Mouse (Mus musculus) right cerebral cortex, postnatal 36 days (tissue): Measurements from ENCODE around the gene 3110001I22Rik.
A peak's percentile ranks its signal among the peaks of the same experiment; 100 is the strongest.
"Not testable (repeated sequence)": the region's sequence is repeated elsewhere in the genome, so short reads cannot be mapped to it uniquely, and the experiment has no call there.

Experiments
- DNase-seq, 2 experiments: peaks; one replicate each; pipeline ENCODE4 v3.0.0; 2022; ENCODE audit warnings: low spot score in 2 of 2, mixed read lengths in 1 of 2

3110001I22Rik gene

GRCm38 (mm10) chr16:13671685-13672385, at the start of gene 3110001I22Rik, which contains the start of gene Bfar:
Gene 3110001I22Rik, plus strand, starts transcription at chr16:13671929.
Gene Bfar, plus strand, starts transcription at chr16:13671858.
- DNase-seq = peak; percentile 87 to 88

- no peak for DNase-seq
These were observed 43.4 kb upstream of the 3110001I22Rik start for GRCm38 (mm10) chr16:13628345-13628744.

- not testable (repeated sequence) for DNase-seq
These were observed 33.5 kb upstream of the 3110001I22Rik start for GRCm38 (mm10) chr16:13638198-13638597.

- DNase-seq = no peak
These were observed 32.2 kb upstream of the 3110001I22Rik start for GRCm38 (mm10) chr16:13639508-13639907.

GRCm38 (mm10) chr16:13640064-13640463, 31.7 kb upstream of the 3110001I22Rik start:
- DNase-seq = no peak

- no peak for DNase-seq
These were observed 27.3 kb upstream of the 3110001I22Rik start for GRCm38 (mm10) chr16:13644474-13644873.

- no peak for DNase-seq
These were observed 25.8 kb upstream of the 3110001I22Rik start for GRCm38 (mm10) chr16:13645930-13646329.

GRCm38 (mm10) chr16:13658886-13659285, 12.8 kb upstream of the 3110001I22Rik start:
- DNase-seq = no peak

- DNase-seq = no peak
These were observed 11.0 kb upstream of the 3110001I22Rik start for GRCm38 (mm10) chr16:13660736-13661135.

- peak; percentile 94 to 95 for DNase-seq
These were observed 3.8 kb upstream of the 3110001I22Rik start, which contains the start of gene Parn for GRCm38 (mm10) chr16:13667878-13668343. Gene Parn, minus strand, starts transcription at chr16:13668170.

GRCm38 (mm10) chr16:13668402-13669108, 3.2 kb upstream of the 3110001I22Rik start:
- DNase-seq = no peak

GRCm38 (mm10) chr16:13669282-13669681, 2.4 kb upstream of the 3110001I22Rik start:
- DNase-seq = no peak

- not testable (repeated sequence) for DNase-seq
These were observed 833 bp upstream of the 3110001I22Rik start for GRCm38 (mm10) chr16:13670896-13671295.

GRCm38 (mm10) chr16:13672386-13672898, 713 bp downstream of the 3110001I22Rik start:
- peak in 1 of 2 experiments; percentile 10 for DNase-seq

GRCm38 (mm10) chr16:13673114-13673513, 1.4 kb downstream of the 3110001I22Rik start:
- no peak for DNase-seq

GRCm38 (mm10) chr16:13674511-13674910, 2.8 kb downstream of the 3110001I22Rik start:
- no peak for DNase-seq

GRCm38 (mm10) chr16:13678601-13679319, 7.0 kb downstream of the 3110001I22Rik start:
- no peak for DNase-seq

- DNase-seq = no peak
These were observed 27.3 kb downstream of the 3110001I22Rik start for GRCm38 (mm10) chr16:13698998-13699397.

- DNase-seq = no peak
These were observed 30.5 kb downstream of the 3110001I22Rik start for GRCm38 (mm10) chr16:13702184-13702583.

- no peak for DNase-seq
These were observed 32.9 kb downstream of the 3110001I22Rik start for GRCm38 (mm10) chr16:13704676-13705075.

- no peak for DNase-seq
These were observed 43.2 kb downstream of the 3110001I22Rik start for GRCm38 (mm10) chr16:13714910-13715309.
